Mouse (Mus musculus): ENCODE data around the gene Rae1.

Rae1 gene

DNA sequence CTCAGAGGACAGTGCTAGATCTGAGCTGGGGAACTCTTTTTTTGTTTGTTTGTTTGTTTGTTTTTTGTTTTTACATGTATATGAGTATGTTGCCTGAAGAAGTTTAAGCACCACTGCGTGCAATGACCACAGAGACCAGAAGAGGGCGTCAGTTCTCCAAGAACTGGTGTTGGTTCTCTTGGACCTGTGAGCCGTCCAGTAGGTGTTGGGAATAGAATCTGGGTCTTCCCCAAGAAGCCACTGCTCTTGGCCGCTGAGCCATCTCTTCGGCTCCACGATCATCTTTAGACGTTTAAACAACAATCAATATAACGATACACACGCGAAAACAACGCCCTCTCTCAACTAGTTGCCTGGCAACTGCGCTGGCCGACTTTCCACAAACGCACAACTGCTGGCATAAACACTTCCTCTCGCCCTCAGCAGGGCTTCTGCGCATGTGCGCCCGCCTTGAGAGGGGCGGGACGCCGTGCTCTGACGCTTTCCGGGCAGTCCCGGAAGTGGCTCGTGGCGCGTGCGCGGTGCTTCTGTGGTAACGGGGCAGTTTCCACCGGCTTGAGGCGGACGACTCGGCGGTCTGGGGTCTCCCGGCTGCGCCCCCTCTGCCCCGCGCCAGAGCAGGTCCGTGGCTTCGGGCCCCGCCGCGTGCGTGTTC lies at the start of gene Rae1:
Gene Rae1 (plus strand): TSS at position 488 of the 655 bp plus-strand sequence.
- DNase-seq, result peak; percentile 99

DNA sequence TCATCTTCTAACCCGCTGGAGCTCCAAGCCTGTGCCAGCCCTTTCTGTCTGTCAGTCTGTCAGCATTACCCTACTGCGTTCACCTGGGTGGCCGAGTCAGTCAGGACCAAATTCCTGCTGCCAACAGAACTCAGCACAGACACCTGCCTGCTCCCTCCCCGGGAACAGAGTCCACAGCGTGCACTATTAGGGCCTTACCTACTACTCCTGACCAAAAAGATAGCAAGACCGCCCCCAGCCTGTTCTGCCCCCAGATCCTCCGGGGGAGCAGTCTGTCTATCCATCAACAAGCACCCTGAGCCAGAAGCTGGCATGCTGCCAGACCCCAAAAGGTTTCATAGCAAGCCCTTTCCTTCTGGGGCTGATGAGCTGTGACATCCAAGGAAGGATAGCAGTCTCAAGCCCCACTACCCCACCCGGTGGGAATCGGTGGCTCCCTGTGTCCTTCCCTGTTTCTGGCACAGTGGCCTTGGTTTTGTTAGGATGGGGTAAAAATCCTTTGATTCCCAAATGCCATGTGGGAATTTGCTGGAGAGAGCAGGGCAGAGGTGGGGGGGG lies 49.7 kb upstream of the Rae1 start:
- DNase-seq, result no peak

DNA sequence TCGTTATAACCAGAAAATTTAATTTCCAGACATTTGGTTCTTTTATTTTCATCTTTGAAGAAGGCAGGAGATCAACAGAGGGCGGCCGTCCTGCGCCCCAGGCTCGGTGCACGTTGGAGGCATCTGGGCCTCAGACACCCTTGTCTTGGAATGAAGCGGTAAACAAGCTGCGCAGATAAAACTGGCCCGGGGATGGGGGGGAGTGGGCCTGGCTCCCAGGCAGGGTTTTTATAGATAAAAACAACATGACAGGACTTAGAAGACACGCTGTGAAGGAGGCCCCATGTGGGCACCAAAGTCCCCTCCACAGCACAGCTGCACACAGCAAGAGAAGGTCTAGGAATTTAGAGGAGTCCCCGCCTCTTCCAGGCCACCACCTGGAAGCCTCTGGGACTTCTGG lies 49.2 kb upstream of the Rae1 start:
- DNase-seq, result no peak

DNA sequence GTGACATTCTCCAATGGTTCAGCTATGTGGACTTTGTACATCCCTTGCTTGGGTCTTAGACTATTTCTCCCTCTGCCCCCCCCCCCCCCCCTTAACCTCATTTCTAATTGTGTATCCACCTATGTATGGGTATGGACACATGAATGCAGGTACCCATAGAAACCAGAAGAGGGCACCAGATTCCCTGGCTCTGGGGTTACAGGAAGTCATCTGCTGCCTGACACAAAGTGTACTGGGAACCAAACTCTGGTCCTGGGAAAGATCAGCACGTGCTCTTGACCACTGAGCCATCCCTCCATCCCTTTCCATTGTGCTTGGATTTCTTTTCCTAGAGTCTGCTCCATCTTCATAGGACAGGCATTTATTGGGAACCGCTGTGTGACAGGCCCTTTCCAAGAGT lies 47.9 kb upstream of the Rae1 start:
- no peak for DNase-seq

DNA sequence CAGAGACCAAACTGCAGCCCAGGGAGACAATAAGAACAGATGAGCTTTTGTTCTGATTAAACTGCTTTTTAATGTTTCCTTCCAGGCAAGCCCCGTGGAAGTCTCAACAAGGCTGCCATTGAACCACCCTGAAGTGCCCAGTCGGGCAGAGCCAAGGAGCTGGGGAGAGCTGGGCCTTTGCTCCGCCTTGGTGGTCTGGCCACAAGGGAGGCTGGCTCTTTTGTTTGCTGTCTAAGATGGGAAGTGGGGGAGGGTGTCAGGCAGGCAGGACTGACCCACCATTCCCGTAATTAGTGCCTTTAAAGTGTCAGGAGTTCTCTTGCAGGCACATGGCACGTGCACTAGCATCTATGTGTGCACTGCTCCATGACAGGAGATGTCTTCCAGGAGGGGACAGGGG lies 41.3 kb upstream of the Rae1 start:
- no peak for DNase-seq

DNA sequence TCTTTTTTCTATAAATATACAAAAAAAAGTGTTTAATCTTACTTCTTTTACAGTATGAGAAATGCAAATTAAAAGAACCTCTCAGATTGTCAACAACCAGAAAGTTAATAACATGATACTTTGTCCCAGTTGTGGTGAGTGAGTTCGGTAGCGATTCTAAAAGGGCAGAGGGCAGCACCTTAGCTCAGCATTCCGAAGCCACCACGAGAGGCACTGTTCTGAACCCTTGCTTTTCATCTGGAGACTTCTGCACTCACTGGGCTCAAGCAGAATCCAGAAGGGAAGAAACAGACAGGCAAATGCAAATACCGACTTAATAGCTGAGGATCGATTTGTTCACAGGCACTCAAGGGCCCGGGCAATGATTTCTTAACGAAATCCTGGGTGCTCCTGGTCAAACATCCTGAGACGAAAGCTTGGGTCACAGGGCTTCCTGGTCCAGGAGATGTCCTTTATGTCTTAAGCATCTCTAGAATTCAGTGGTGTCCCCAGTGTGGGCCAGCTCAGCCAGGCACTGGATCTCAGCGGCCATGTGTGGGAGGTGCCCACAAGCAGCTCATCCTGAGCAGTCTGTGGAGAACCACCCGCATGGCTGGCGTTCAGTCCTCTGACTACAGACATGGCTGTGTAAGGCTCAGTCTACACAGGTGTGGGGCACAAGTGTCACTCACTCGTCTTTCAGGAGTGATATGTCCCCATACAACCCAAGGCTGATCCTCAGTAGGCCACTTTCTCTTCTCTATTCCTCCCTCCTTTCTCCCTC lies 40.7 kb upstream of the Rae1 start:
- no peak for DNase-seq

DNA sequence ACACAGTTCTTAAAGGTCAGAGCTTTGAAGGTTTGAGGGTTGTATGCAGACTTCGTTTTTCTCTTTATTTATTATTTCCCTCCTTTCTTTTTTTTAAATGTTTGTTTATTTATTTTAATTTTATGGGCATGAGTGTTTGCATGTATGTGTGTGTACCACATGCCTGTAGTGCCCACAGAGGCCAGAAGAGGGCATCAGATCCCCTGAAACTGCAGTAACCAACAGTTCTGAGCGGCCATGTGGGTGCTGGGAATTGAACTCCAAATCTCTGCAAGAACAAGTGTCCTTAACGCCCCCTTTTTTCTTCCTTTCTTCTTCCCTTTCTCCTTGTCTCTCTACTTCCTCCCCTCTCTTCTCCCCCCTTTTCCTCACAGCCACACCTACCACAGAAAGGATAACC lies 39.6 kb upstream of the Rae1 start:
- no peak for DNase-seq

DNA sequence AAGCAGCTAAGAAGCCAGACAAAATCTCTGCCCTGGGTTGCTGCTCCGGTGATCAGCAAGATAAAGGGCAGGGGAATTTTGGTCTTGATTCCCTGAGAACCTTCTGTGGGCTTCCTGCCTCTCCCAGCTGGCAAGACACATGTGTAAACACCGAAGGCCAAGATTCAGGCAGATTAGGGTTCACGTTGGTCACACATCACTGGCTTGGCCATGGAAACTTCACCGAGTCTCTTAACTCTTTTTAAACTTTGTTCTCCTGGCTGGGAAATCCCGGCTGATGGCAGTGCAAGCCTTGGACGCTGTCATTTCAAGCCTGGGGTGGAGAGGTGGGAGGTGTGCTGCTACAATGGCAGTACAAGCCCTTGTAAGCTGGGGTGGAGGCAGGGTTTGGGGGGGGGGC lies 38.7 kb upstream of the Rae1 start:
- peak; percentile 67 for DNase-seq

DNA sequence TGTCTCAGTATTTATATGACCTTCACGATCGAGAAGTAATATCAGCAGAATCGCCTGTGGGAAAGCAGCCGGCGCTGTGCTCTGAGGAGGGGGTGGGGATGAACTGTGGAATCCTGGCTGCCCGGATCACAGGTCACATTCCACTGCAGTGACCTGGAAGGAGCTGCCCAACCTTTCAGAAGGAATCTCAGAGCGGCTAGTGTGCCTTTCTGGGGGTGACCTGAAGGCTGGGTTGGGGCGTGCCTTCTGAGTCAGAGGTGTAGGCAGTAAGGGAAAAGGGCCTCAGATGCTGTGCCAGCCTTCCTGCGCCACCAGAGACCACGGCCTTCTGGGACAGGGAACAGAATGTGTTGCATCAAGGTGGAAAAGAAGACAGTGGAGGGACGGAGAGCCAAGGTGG lies 34.7 kb upstream of the Rae1 start:
- peak; percentile 47 for DNase-seq

DNA sequence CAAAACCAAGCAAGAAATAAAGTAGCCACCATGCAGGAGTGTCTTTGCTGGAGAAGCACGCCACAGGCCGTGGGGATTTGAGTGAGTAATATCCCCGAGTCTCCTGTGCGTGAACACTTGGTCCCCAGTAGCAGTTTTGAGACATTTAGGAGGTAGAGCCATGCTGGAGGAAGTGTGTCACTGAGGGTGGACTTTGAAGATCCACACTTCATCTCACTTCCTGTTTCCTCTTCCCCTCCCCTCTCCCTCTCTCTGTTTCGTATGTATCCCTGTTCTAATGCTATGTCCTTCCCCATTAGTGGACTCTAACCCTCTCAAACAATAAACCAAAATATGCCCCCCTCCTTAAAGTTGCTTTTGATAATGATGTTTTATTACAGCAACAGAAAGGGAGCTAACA lies 33.4 kb upstream of the Rae1 start:
- no peak for DNase-seq

DNA sequence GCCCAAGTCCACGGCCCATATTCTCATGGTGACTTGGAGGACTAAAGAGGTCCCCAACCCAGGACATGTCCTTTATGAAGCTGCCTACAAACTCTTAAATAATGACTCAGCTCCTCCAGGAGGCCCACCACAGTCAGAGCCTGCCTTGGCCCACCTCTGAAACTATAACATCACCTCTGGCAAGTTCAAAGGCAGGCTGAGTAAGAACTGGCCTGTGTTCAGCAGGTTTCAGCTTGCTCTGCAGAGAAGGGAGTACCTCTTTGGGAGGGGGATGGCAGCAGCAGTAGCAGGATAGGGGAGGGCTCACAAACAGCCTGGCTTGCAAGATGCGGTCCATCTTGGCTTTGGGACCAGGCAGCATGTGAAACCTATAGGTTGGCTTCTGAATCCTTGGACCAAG lies 28.1 kb upstream of the Rae1 start:
- DNase-seq, result no peak

DNA sequence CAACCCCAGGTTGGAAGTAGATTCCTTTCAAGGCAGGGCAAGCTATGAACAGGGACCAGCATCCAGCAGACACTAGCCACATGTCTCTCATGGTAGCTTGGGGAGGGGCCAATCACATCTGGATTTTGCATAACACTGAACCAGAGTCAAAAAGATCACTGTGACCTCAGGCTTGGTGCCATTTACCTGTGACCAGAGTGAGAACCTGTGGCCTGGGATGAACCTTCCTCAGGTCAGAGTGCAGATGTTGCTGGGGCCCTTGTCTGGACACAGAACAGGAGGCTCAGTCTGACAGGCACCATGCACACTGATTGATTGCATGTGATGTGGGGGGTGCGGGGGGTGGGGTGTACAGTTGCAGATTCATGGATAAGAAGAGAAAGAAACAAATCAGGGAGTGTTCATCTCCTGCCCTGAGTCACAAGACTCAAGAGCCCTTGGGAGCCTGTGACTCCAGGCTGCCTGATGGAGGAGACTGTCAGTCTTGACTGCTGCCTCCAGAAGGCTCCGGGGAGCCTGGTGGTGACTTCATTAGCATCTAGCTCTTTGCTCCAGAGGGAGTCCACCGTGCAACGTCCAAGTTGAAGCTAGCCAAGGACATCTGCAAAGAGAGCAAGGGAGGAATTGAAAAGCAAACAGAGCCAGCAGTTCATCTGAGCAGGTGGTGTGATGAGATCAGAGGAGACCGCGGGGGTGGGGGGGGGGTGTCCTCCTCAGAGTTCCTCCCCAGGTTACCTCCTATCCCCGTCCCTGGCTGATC lies 25.9 kb upstream of the Rae1 start:
- no peak for DNase-seq

DNA sequence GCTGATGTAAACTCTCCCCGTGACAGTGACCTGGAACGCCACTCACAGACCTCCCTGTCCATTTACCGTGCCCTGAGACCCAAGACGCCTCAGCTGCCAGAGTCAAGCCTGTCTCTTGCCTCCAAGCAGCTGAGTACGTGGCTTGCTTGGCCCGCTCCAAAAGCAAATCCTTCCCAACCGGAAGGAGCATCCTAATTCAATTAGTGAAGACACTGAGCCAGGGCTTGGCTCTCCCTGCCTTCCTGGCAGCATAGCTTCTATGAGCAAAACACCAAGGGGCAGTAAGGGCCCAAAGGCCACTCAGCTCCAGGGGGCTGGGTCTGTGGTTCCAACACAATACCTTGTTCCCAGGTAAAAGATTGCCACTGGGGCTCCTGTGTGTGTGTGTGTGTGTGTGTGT lies 25.2 kb upstream of the Rae1 start:
- DNase-seq, result no peak

DNA sequence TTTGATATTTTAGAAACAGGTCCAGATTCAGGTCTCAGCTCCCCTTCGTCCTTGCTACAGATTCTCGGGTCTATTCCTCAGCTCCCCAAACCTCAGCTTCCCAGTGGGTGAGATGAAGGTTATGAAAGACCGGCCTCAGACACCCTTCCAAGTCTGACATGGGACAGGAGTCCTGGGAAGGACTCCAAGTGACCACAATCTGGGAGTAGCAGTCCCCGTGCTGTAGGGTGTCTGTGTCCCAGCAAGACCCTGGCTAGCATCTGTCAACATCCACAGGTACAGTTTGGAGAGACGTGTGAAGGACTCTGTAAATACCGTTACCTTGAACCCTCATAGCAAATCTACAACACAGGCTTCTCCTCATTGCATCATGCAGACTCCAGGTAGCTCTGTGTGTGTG lies 24.8 kb upstream of the Rae1 start:
- DNase-seq, result no peak

DNA sequence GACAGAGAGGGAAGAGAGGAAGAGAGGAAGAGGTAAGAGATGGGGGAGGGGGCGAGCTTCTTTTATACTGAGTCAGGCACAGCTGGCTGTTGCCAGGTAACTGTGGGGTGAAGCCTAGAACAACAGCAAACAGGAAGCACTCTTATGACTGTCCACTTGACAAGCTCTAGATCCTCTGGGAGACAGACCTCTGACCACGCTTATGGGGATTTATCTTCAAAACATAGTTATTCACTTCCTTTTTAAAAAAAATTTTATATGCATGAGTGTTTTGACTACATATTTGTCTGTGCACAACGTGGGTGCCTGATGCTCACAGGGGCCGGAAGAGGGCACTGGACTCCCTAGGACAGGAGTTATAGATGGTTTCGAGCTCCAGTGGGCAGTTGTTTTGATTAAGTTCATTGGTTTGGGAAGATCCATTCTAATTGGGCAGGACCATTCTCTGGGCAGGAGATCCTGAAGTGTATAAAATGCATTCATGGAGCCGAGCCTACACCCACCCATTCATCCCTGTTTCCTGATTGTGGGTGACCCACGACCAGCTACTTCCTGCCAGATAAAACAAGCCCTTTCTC lies 23.2 kb upstream of the Rae1 start:
- no peak for DNase-seq

DNA sequence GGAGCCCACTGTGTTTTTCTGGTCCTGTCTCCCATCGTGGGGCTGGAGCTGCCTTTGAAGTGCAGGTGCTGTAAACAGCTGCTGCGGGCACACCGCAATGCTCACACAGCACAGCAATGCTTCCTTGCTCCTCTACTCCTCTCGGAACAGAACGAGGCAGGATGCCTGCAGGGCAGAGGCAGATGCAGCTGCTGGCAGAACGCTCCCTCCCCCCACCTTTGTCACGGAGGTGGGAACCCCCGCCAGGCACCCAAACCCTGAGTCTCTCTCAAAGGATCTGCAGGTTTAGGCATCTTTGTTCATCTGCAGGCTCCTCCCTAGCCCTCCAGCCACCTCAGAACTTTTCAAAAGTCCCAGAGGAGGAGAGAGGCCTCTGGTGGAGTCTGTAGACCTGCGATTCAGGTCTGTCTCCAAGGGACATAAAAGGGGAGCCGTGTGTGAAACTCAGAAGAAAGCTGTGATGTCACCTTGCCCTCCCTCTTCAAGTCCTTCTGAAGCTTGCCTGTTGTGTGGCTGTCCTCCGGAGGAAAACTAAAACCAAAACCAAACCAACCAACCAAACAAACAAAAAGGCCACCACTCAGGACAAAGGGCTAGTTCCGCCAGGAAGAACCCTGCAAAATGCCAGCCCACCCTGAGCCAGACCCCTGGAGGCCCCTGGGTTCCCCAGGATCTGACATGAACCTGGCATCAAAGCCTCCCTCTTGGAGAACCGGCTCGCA lies 22.3 kb upstream of the Rae1 start, which contains the start of gene Spo11:
Gene Spo11 (plus strand): TSS at position 292 of the 722 bp plus-strand sequence.
- DNase-seq, result no peak

DNA sequence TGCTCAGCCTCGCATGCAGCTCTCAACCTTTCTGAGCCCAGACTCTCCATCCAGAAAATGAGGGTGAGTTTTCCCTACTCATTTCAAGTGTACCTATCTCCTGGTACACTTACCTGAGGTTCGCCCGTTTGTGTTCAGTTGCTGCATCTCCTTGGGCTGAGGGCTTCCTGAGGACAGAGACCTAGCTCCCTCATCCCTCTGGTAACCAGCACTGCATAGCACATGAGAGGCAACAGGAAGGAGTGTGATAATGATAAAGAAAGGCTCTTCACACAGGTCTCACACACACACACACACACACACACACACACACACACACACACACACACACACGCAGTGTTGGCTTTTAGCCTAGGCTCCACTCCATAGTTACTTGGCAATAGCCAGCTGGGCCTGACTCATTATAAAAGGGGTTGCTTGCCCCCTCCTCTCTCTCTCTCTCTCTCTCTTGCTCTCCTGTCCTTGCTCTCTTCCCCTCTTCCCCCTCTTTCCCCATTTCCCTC lies 21.7 kb upstream of the Rae1 start:
- no peak for DNase-seq

DNA sequence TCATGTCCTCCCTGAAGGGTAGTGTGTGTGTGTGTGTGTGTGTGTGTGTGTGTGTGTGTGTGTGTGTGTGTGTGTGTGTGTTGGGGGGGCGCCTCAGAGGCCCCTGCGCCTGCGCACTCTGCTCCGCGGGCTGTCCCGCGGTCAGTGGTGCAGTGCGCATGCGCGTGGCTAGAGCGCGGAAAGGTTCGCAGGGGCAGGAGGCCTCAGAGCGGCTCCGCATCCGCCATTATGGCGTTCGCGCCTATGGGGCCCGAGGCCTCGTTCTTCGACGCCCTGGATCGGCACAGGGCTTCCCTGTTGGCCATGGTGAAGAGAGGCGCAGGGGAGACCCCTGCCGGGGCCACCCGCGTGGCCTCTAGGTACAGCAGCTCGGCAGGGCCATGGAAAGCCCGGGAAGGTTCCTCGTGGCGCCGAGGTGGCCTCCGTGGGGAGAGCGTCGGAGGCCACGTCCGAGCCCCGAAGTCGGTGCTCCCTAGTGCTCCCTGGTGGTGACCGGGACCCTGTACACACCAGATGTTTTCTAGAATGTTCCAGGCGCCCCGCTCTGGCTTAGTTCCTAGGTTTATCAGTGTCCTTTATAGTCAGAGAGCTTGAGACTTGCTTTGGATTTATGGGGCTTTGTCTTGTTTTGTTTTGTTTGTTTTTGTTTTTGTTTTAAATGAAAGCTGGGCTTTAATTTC lies 20.1 kb upstream of the Rae1 start:
- no peak for DNase-seq

DNA sequence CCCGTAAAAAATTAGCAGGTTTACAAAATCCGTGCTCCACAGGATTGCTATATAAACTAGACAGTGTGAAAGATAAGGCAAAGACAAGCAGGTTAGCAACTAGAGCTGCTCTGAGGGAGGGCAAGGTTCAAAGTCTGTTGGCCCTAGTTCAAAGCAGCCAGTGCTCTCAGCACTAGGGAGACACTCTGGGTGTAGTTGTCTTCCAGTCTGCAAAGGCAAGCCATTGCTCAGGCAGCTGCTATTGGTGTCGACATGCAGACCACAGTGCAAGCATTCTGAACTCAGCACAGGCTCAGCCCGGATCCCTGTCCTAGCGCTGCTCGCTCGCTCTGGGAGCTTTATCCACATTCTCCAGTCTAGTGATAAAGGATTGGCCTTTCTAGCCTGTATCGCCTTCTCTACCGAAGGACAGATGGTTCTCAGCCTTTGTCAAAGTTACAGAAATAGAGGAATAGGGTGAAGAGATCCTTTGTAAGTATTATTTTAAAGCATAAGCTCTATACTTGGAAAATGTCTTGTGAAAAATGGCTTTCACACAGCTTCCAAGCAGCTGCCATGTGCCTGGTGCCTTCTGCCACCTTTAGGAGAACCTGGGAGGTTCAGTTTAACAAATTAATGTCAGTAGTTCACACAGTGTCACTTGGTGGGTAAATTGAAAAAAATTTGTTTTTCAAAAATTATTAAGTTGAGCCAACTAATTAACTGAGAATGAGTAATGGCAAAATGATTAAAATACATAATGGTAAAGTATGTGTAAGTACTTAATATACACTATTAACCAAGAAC lies 16.9 kb upstream of the Rae1 start:
- DNase-seq, result peak; percentile 78

DNA sequence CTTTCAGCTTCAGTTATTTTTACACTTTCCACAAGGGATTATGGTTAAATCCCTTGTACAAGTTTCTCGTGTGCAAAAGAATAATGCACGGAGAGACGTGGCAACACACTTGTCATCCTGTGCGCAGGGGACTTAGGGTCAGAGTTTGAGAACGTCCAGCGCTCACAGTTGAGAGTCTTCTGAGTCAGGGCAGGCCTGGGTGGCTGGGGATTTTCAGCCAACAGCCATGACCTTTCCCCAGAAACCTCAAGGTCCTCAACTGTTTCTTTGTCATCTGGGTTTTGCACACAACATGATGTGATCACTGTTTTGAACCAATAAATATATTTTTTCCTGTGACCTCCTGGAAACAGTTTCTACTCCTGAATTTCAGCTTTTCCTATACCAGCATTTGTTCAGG lies 9.8 kb upstream of the Rae1 start:
- no peak for DNase-seq

DNA sequence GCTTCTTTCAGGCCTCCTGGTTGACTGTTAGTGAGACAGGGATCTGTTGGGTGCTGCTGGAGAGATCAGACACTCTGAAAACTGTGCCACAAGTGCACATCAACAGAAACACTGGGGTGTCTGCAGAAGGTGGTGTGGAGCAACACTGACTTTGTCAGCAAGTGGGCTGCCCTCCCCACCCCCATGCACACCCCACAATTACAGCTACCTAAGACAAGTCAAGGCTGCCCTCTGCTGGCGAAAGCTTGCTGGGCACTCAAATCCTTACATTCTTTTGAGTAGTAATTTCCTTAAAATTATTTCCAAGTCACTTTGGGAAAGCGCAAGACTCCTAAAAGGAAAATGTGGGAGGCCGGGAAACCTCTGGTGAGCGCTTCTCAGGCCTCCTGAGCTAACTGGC lies 3.7 kb upstream of the Rae1 start:
- peak; percentile 84 for DNase-seq

Measured in kidney, adult 18-20 months (tissue).